Mouse (Mus musculus) gastrocnemius, postnatal 25 days (tissue): Measurements from ENCODE around the gene Ptpn9. TPM values are rescaled to one million over a fixed set of nuclear protein-coding genes. Genes with fewer than 3 reads are reported as not detected.

Experiments used
- total RNA-seq, 2 experiments: library from RNA; stranded (reverse); gene quantifications; 1 replicate in 1 of 2; 2 replicates in 1 of 2; pipeline ENCODE4 v1.2.3; 2021

Gene Ptpn9
- total RNA-seq, 2 experiments from 2014 or later: 4.4 to 5.4 TPM

Other genes starting within 250 kb of the Ptpn9 start
- under 1 TPM; 0.21 to 0.41 TPM for gene Lingo1, start 198.5 kb upstream of the Ptpn9 start, total RNA-seq
- gene Odf3l1, start 130.2 kb upstream of the Ptpn9 start, total RNA-seq: under 1 TPM in 1 of 2 experiments, not detected in 1; 0.67 TPM
- 1 to 10 TPM; 6.5 to 9.4 TPM for gene Cspg4, start 129.9 kb upstream of the Ptpn9 start, total RNA-seq
- gene Snx33, start 66.6 kb upstream of the Ptpn9 start, total RNA-seq: 1 to 10 TPM; 3.4 to 5.4 TPM
- 10 to 100 TPM; 45.1 to 45.3 TPM for gene Imp3, start 57.4 kb upstream of the Ptpn9 start, total RNA-seq
- gene Snupn, start 44.0 kb upstream of the Ptpn9 start, total RNA-seq: 1 to 10 TPM; 7.0 to 9.1 TPM
- 10 to 100 TPM; 12.5 to 19.6 TPM for gene Sin3a, start 77.1 kb downstream of the Ptpn9 start, total RNA-seq
- 10 to 100 TPM; 27.6 to 29.0 TPM for gene Man2c1, start 135.8 kb downstream of the Ptpn9 start, total RNA-seq
- gene Neil1, start 153.4 kb downstream of the Ptpn9 start, total RNA-seq: 1 to 10 TPM; 5.1 to 5.8 TPM
- 10 to 100 TPM; 19.3 to 25.9 TPM for gene Commd4, start 163.4 kb downstream of the Ptpn9 start, total RNA-seq
- gene Trcg1, start 241.6 kb downstream of the Ptpn9 start, total RNA-seq: not detected